Mouse (Mus musculus) olfactory bulb, adult 2 months (tissue): ENCODE data around the gene Il11ra1.

Experiments
- CTCF ChIP-seq: fragments of 200-500 bp; IDR thresholded peaks from 2 replicates; pipeline ENCODE4 v1.5.1; 2012; ENCODE audit warnings: low read depth, mild to moderate bottlenecking, low read length, moderate library complexity; ENCODE audit not compliant: insufficient read depth
- POLR2A ChIP-seq: fragments of 200-500 bp; IDR thresholded peaks from 2 replicates; pipeline ENCODE4 v1.6.1; 2012; ENCODE audit warnings: mild to moderate bottlenecking, low read depth, low read length, moderate library complexity; ENCODE audit not compliant: insufficient read depth

- TF ChIP-seq POLR2A (no peak), CTCF (no peak)
These were observed 36.2 kb upstream of the Il11ra1 start for GRCm38 (mm10) chr4:41663614-41664013.
